Mouse (Mus musculus) layer of hippocampus, adult 2 months (tissue): Measurements from ENCODE around the gene Nid1. TPM values are rescaled to one million over a fixed set of nuclear protein-coding genes. Genes with fewer than 3 reads are reported as not detected.
"Not testable (repeated sequence)": the region's sequence is repeated elsewhere in the genome, so short reads cannot be mapped to it uniquely, and the experiment has no call there.

ENCODE experiments used
- DNase-seq, 2 experiments: peaks; one replicate each; pipeline ENCODE4 v3.0.0; 2022; ENCODE audit warnings: low spot score in 2 of 2
- H3K27ac ChIP-seq: fragments of 200-600 bp; 2 replicates; pipeline ENCODE4 v1.8.1; 2022
- H3K4me3 ChIP-seq: fragments of 200-600 bp; 2 replicates; pipeline ENCODE4 v1.8.1; 2022; ENCODE audit warnings: mild to moderate bottlenecking
- CTCF ChIP-seq: fragments of 200-600 bp; conservative IDR thresholded peaks from 2 replicates; pipeline ENCODE4 v1.8.1; 2022; ENCODE audit warnings: antibody characterized with exemption, mild to moderate bottlenecking, moderate library complexity
- long read RNA-seq, 2 experiments: library from polyadenylated mRNA; stranded (forward); transcript quantifications; one replicate each; pipeline ENCODE4 v2.0.0; 2021; ENCODE audit warnings: borderline mapping rate in 2 of 2
- total RNA-seq, 2 experiments: library from RNA; stranded (reverse); gene quantifications; 2 replicates each; pipeline ENCODE4 v1.2.3; 2021

Gene Nid1
- total RNA-seq = 1 to 10 TPM; 4.3 to 6.2 TPM
- long read RNA-seq, experiment 1, partial matches to known transcripts = 2 of 4 reads
- long read RNA-seq, experiment 1, other reads (novel, unspliced or antisense) = 2 of 4 reads
- long read RNA-seq, experiment 2, partial matches to known transcripts = 1 of 1 reads
- long read RNA-seq, experiment 2, other reads (novel, unspliced or antisense) = 0 of 1 reads

DNA sequence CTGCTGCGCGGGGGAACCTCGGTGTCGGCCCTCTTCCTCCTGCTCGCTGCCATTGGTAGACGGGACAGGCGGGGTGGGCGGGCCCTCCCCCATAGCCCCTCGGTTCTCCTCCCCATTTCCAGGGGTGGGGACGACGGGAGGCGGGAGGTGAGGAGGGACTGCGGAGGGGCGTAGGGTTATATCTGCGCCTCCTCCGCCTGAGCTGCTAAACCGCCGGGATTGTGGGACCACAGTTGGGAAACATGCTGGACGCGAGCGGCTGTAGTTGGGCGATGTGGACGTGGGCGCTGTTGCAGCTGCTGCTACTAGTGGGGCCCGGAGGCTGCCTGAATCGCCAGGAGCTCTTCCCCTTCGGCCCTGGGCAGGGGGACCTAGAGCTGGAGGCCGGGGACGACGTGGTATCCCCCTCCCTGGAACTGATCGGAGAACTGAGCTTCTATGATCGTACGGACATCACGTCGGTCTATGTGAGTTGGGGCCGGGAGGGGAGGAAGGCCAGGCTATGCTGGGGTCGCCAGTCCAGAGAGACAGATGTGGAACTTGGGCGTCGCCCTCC lies at the start of gene Nid1:
Gene Nid1 (plus strand): TSS at position 92 of the 556 bp plus-strand sequence.
- H3K4me3 ChIP-seq, H3K27ac ChIP-seq, DNase-seq: not testable (repeated sequence)

- peak; percentile 50 to 53 for DNase-seq
- Histone ChIP-seq H3K27ac (peak within 1 kb of the TSS; percentile 80), H3K4me3 (peak within 1 kb of the TSS; percentile 56)
Measured at GRCm38 (mm10) chr13:13393228-13394095, 43.9 kb upstream of the Nid1 start, which contains the start of gene Gpr137b. Gene Gpr137b, minus strand, starts transcription at chr13:13394014.

DNA sequence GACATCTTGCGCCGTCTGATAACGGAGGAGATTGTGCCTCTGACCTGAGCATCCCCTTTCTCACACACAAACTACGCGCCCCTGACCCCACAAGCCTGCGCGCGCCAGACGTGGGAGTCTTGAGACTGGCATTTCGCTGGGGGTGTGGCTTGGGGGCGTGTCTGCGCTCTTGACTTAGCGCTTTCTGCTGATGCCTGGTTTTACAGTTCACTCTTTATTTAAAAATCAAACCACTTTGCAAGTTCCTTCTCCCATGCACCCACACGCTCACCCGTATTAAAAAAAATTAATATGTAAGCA lies 43.3 kb upstream of the Nid1 start:
- H3K4me3 ChIP-seq = peak overlapping the region; percentile 36
- not testable (repeated sequence) for H3K27ac ChIP-seq, DNase-seq

GRCm38 (mm10) chr13:13400851-13401250 lies 36.5 kb upstream of the Nid1 start:
- not testable (repeated sequence) for H3K4me3 ChIP-seq, DNase-seq, H3K27ac ChIP-seq

GRCm38 (mm10) chr13:13402818-13403217 lies 34.5 kb upstream of the Nid1 start:
- not testable (repeated sequence) for H3K4me3 ChIP-seq, DNase-seq, H3K27ac ChIP-seq

GRCm38 (mm10) chr13:13403366-13403765 lies 34.0 kb upstream of the Nid1 start:
- H3K27ac ChIP-seq, H3K4me3 ChIP-seq, DNase-seq: not testable (repeated sequence)

DNA sequence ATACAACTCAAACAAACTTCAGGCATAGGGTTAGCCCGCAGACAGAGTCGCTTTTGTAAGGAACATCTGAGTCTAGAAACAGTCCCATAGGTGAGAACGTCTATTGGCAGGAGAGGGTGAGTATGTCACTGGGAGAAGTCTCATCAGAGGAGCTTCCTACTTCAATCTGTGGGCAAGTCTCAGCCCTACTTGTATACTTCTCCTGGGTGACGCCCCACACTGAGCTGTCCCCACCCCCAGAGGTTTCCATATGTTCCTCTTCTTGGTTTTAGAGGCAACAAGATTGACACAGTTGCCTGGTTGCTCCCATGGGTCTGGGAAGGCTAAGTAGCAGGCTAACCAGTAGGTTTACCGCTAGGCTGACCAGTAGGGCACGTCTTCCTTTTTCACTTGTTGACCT lies 33.5 kb upstream of the Nid1 start:
- DNase-seq, H3K27ac ChIP-seq, H3K4me3 ChIP-seq: not testable (repeated sequence)

- not testable (repeated sequence) for DNase-seq
Measured at GRCm38 (mm10) chr13:13404517-13405155, 32.7 kb upstream of the Nid1 start.

GRCm38 (mm10) chr13:13405511-13405910 lies 31.8 kb upstream of the Nid1 start:
- not testable (repeated sequence) for H3K4me3 ChIP-seq, DNase-seq, H3K27ac ChIP-seq

More at GRCm38 (mm10) chr13:13404517-13405155, 32.7 kb upstream of the Nid1 start:
- H3K4me3 ChIP-seq, H3K27ac ChIP-seq: not testable (repeated sequence)

- no peak for TF ChIP-seq CTCF
- Histone ChIP-seq H3K4me3 (no peak overlapping the region), H3K27ac (no peak overlapping the region)
- DNase-seq = no peak
Measured at GRCm38 (mm10) chr13:13414206-13414605, 23.1 kb upstream of the Nid1 start.

DNA sequence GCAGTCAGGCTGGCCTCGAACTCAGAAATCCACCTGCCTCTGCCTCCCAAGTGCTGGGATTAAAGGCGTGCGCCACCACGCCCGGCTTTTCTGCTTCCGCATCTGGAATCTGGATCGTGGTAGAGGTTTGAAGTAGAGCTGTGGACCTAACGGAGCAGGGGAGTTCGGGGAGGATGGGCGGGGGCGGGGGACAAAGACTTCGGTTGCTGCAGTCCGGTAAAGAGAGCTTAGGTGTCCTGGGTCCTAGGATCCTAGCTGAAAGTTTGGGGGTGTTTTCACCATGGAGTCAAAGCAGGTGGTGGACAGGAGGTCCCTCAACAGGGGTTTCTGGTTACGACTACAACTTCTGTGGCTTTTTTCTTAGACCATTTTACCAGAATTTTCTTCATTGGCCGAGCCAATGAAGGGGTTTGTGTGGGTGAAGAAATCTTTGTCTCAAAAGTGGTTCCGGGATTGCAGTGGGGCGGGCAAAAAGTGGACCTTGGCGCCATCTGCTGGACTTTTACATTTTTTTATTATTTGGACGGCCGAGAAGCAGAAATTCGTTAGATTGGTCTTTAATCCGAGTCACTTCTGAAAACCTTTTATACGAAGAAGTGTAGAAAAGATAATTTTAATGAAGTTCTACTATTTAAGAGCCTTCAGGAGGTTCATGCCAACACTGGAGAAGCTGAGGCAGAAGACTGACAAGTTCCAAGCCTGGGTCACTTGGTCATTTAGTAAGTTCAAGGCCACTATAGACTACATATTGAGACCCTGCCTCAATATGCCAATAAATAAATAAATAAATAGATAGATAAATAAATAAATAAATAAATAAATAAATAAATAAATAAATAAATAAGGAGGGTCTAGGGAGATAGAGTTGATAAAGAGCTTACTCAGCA lies 22.0 kb upstream of the Nid1 start:
- peak; percentile 72 for TF ChIP-seq CTCF
- DNase-seq = peak; percentile 32 to 69
- H3K4me3 ChIP-seq, H3K27ac ChIP-seq: not testable (repeated sequence)

GRCm38 (mm10) chr13:13416007-13416337 lies 21.4 kb upstream of the Nid1 start:
- not testable (repeated sequence) for H3K4me3 ChIP-seq, H3K27ac ChIP-seq, DNase-seq

DNA sequence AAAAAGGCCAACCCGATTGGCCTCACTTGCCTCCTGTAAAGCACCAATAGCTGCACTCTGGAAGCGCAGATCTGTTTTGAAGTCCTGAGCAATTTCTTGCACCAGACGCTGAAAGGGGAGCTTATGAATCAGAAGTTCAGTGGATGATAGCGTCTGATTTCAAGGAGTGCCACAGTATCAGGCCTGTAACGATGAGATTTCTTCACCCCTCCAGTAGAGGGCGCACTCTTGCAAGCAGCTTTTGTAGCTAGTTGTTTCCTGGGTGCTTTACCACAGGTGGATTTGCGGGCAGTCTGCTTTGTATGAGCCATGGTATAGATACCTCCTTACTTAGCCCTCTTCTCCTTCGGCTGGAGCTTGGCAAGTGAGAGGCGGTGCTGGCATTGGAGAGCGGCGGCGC lies 18.5 kb upstream of the Nid1 start:
- H3K27ac ChIP-seq, H3K4me3 ChIP-seq, DNase-seq: not testable (repeated sequence)
- peak; percentile 54 for TF ChIP-seq CTCF

DNA sequence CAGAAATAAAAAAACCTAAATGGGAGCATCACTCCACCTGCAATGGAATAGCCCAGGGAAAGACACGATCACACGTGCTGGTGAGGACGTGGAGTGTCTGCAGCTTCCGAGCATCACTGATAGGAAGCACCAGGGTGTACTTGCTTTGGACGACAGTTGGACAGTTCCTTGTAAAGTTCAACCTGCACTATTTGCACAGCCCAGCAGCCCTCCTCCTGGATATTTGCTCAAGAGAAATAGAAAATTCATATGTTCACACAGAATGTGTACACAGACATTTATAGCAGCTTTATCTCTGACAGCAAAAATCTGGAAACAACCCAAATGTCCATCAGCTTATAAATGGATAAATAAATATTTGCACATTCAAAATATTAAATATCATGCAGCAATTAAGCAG lies 14.1 kb upstream of the Nid1 start:
- not testable (repeated sequence) for H3K27ac ChIP-seq, H3K4me3 ChIP-seq, DNase-seq

GRCm38 (mm10) chr13:13436161-13436560 lies 1.2 kb upstream of the Nid1 start:
- not testable (repeated sequence) for DNase-seq, H3K4me3 ChIP-seq, H3K27ac ChIP-seq

DNA sequence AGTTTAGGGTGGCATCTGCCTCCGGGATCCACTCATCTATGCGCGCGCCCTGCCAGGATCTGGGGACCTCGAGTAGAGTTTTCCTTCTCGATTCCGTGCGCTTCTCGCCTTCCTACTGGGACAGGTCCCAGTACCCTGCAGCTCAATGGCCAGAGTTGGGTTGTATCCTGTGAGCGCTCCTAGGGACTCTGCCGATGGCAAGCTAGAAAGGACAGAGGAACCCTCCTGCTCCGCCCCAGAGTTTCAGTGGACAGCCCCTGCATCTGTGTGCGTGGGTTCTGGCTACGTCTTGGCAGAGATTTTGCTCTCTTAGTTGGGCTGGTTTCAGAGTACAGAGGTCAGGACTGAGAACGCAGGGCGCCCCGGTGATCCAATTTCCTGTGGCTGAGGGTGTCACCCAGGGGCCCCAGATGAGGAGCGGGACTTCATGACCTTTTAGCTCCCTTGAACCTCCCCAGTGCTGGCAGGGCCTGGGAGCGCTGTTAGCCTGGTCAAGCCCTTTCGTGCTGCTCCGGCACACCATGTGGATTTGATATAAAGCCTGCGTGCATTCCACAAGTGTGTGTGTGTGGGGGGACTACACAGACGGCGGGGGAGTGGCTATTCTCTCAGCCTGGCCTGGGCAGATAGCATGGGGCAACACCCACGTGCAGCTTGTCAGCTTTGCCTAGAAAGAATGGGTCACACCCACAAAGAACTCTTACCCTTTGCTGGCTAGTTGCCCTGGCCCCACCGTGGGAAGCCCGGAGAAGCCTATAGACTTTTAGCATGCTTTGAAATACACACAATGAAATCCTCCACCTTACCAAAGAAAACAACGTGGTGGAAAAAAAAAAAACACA lies 982 bp downstream of the Nid1 start:
- DNase-seq, H3K27ac ChIP-seq, H3K4me3 ChIP-seq: not testable (repeated sequence)

DNA sequence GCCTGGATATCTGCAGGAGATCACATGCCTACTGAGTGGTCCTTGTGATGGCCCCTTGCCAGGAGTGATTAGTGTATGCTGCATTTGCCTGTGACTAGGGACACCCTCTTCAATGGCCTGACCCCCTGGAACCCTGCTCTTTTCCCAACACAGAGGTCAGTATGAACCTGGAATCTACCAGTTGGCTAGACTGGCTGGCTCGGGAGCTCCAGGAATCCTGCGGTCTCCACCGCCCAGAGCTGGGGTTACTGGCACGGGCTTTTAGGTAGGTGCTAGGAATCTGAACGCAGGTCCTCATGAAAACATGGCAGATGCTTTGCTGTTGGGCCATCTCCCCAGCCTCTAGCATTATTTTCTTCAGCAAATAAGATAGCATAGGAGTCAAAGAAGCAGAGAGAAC lies 8.2 kb downstream of the Nid1 start:
- H3K27ac ChIP-seq, H3K4me3 ChIP-seq, DNase-seq: not testable (repeated sequence)
